Mouse (Mus musculus): ENCODE measurements around the gene Abcc1.

- TF ChIP-seq USF2 (conservative IDR thresholded peaks at IDR 0.05; ENCODE audit: low read depth, low read length) (no peak), USF1 (IDR thresholded peaks at IDR 0.05; ENCODE audit: low read depth, low read length) (no peak), POLR2A (IDR thresholded peaks at IDR 0.05; ENCODE audit: low read depth, low read length) (no peak), CTCF (conservative IDR thresholded peaks at IDR 0.05 in 1 of 2, IDR thresholded peaks at IDR 0.05 in 1 of 2; ENCODE audit: low read depth in 2 of 2, low read length in 2 of 2) (no peak), EP300 (IDR thresholded peaks at IDR 0.05; ENCODE audit: low read length) (no peak), SMC3 (IDR thresholded peaks at IDR 0.05; ENCODE audit: low read depth, low read length) (no peak), MAFK (IDR thresholded peaks at IDR 0.05; ENCODE audit: insufficient replicate concordance, low read length) (no peak; the same call in 1 of the 2 replicates), ETS1 (conservative IDR thresholded peaks at IDR 0.05; ENCODE audit: low read depth, low read length) (no peak)
Observed at GRCm38 (mm10) chr16:14366017-14366416, 4.7 kb downstream of the Abcc1 start.
